Mouse (Mus musculus) kidney, adult 8-10 months (tissue): ENCODE results near the gene Pkm.

Experiments used
- DNase-seq, 2 experiments: peaks; one replicate each; pipeline ENCODE4 v3.0.0; 2022

The Pkm gene

DNA sequence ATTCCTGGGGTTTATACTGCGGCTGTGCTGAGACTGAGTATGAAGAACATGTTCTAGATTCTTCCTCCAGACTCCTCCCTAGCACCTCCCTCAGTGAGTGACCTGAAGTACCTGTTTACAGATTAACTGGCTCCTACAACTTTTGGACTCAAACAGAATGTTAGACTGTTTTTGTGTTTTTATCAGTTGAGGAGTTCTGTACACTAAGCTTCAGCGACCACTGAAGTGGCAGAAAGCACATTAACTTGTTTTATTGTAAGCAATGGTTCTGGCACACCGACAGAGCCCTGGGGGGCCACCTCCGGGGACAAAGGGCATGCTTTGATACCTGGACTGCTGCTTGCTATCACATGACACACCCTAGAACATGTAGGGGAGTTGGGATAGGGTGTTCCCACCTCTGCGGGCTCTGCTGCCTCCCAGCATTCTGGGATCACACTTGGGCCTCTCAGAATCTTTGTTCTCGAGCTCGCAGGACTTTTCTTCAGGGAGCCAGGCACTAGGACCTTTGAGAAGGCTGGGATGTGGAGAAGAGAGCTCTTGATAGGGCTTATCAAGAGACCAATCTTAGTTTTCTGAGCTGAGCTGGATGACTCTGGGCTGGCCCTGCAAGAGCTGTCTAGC is 60.2 kb downstream of the Pkm start:
- DNase-seq, result peak; percentile 66

DNA sequence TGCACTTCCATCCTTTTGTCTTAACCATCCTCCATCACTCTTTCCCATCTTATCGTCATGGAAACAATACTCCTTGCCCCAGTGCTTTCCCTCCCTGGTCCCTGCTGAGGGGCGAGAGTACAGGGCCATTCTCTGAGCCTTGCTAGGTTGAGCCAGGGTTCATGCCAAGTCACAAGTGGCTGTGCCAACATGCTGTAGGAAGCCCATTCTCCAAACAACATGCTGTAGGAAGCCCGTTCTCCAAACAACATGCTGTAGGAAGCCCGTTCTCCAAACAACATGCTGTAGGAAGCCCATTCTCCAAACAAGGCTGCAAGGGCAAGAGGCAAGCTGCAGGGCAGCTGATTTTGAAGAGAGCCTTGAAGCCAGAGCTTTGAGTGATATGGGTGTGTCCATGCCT is 62.1 kb downstream of the Pkm start:
- no peak for DNase-seq

DNA sequence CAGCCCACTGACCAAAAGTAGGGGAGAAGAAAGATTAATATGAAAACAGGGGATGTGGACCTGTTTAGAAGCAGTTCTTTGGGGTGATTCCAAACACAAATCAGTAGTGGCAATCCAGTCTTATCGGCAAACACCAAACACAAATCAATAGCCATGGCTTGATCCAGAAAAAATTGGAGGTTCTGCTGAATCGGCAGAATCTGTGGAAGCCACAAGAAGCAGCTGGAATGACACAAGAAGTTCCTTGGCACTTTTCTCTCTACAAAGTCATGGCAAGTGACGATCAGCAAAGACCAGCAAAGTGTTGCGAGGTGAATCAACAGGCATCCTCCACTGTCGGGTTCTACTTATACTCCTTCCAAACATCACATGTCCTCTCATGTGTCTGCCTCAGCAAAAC is 65.0 kb downstream of the Pkm start:
- no peak for DNase-seq

DNA sequence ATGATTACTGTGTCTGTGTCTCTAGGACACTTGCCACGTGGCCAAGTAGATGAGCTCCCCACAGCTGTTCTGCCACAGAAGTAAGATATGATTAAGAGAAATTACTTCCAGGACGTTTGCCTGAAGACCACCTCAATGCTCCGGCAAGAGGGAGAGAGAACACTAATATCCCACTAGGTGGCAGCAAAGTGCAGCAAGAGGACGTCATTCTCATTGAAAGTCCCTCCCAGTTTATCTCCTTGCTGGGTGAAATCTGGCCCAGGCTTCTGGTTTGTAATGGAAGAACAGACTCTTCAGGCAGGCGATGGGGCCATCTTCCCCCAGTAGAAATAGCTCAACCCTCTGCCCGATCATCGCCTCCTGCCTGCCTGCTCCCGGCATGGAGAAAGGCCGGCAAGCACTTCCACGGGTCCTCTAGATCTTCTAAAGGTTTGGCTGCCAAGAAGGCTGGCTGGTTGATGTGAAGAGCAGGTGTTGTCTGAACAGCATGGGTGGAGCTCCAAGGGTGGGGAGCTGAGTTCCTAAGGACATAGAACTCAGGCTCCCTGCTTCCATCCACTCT is 67.0 kb downstream of the Pkm start:
- peak; percentile 74 to 78 for DNase-seq

DNA sequence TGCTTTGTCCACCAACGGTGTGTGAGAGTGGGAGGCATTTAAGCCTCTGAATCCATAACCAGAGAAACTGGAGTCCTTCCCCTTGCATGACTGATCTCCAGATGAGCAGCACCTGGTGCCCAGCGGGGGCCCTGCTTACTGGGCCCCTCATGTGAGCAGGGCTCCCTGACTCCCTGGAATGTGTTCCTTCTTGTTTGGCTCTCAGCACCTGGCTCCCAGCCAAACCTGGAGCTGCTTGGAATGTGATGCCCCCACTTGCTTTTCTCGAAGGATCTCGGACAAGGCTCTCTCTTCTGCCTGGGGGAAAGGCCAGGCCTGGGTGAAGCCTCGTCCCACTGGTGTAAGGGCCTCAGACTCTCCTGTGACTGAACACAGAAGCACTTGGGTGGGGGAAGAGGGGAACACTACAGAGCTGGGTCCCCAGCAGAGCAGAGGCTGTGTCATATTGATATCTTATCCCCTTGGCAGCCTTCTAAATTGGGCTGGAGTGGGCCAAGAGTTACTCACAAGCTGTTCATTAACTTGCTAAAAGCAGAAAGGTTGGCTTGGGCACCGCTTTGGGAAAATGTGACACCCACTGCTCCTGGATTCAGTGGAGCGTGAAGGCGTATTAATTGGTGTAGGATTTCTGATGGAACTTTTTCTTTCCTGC is 67.7 kb downstream of the Pkm start:
- DNase-seq, result peak; percentile 86 to 91

DNA sequence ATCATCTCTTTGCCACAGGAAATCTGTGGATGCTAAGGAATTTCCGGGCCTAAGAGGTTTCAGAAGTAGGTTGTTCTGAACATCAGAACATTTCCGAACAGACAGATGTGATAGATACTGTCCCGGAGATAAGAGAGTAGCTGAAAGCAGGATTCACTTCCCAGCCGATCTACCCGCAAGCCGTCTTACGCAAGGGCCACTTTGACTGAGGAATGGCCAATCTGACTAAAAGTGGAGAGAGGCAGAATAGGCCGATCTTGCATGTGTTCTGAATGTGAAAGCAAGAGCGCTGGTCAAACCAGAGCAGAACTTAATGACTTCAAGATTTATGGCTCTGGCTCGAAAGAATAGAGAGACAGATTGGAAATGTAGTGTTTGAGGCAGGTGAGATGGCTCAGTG is 69.3 kb downstream of the Pkm start:
- DNase-seq, result no peak

DNA sequence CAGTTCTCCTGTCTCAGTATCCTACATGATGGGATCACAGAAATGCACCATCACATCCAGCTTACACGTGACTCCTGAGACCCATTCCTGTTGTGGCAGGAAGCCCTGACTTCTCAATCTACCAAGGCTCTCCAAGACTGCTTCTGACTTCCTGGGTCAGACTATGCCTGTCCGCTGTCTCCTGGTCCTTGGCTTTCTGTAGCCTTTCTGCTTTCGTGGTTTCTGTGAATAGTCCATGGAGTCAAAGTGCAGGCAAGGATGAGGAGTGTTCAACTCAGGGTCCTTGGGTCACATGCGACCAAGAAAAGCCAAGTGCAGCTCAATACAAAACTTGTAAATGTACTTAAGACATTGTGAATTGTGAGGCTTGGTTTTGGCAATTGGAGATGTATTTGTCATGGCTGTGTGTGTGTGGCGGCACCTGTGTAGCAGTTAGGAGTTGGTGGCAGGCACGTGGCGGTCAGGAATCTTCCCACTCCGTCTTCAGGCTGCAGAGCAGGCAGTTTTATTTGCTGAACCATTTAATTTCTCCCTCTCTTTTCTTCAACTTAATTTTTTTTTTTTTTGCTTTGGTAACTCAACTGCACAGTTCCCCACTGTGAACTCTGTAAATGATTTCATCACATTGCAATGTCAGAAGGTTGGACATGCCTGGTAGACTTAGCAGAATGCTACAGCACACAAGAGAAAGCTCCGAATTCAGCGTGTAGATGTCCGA is 71.6 kb downstream of the Pkm start:
- peak; percentile 62 to 80 for DNase-seq
